Mouse (Mus musculus) limb, embryonic 12.5 days (tissue): ENCODE data around the gene Otx1. TPM values are rescaled to one million over a fixed set of nuclear protein-coding genes. Genes with fewer than 3 reads are reported as not detected.
A peak's percentile ranks its signal among the peaks of the same experiment; 100 is the strongest.

ENCODE experiments used
- ATAC-seq: fragments of 200-750 bp; cut with Nextera tagmentation; 2 replicates; pipeline ENCODE4 v1.8.0; 2017; ENCODE audit warnings: low read depth, moderate TSS enrichment; ENCODE audit not compliant: insufficient number of reproducible peaks, insufficient read depth, low FRiP score, low TSS enrichment
- H3K27ac ChIP-seq: fragments of 300-500 bp; sonication (generic); 2 replicates; pipeline ENCODE4 v1.5.1; 2016; ENCODE audit warnings: mild to moderate bottlenecking, moderate library complexity
- H3K27me3 ChIP-seq: fragments of 300-500 bp; sonication (generic); 2 replicates; pipeline ENCODE4 v1.6.1; 2016; ENCODE audit warnings: mild to moderate bottlenecking, moderate library complexity
- H3K36me3 ChIP-seq: fragments of 300-500 bp; sonication (generic); 2 replicates; pipeline ENCODE4 v1.6.1; 2016; ENCODE audit warnings: mild to moderate bottlenecking, moderate library complexity
- H3K4me1 ChIP-seq: fragments of 300-500 bp; sonication (generic); replicated peaks from 2 replicates; pipeline ENCODE4 v1.6.1; 2016
- H3K4me2 ChIP-seq: fragments of 300-500 bp; sonication (generic); 2 replicates; pipeline ENCODE4 v1.6.1; 2016; ENCODE audit warnings: mild to moderate bottlenecking, moderate library complexity
- H3K4me3 ChIP-seq: fragments of 300-500 bp; sonication (generic); replicated peaks from 2 replicates; pipeline ENCODE4 v1.5.1; 2016; ENCODE audit warnings: mild to moderate bottlenecking
- H3K9ac ChIP-seq: fragments of 300-500 bp; sonication (generic); replicated peaks from 2 replicates; pipeline ENCODE4 v1.6.1; 2016; ENCODE audit warnings: mild to moderate bottlenecking, moderate library complexity
- H3K9me3 ChIP-seq: fragments of 300-500 bp; sonication (generic); 2 replicates; pipeline ENCODE4 v1.6.1; 2016; ENCODE audit warnings: mild to moderate bottlenecking, moderate library complexity
- WGBS: fragments of 180-500 bp; shearing (Covaris S2); methylation state at CpG from one replicate; pipeline ENCODE4 v1.1.7; 2016; 5-methylcytosine and 5-hydroxymethylcytosine counted together
- polyA plus RNA-seq: library from polyadenylated mRNA; unstranded; fragments of >200 nt; fragmentation: Nextera tagmentation; extraction: Ambion mirVana; gene quantifications from 2 replicates; pipeline ENCODE4 v1.2.1, GENCODE M21; 2016

Otx1 gene
- polyA plus RNA-seq, 1 experiment from 2014 or later: 1.1 TPM

DNA sequence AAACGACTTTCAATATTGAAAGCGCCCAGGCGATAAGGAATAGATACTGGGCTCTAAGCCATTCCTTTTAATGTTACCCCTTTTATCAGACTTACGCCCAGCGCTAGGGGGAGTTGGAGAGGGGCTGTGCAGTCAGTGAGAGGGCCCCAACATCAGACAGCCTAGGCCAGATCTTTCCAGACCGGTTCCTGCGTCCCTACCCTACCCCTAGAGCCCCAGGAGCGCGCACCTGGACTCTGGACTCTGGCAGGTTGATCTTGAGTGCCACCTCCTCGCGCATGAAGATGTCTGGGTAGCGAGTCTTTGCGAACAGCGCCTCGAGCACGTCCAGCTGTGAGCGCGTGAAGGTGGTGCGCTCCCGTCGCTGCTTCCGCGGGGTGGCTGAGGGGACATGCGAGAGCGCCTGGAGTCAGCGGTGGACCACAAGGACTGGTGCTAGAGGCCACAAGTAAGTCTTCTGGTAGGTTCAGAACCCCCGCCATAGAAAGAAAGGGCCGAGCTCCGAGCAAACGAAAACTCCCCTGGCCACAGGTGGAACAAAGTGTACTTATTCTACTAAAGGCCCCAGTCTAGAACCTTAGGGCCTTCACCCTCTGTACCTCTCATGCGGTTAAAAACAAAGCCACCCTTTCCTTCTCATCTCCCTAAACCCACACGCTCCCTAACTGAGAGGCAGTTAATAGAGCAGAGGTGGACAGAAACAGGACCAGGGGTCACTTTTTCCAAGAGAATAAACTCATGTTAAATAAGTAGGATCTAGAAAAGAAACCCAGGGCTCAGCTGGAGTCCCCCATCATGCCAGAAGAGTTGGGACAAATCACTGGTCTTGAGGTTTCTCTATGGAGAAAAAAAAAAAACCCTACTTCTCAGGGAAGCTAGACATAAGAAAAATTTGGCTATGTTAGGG is 4.3 kb downstream of the Otx1 start:
- H3K27ac ChIP-seq: no peak overlapping the region
- no peaks in the 10 kb centered on the region for H3K9me3 ChIP-seq
- no peak overlapping the region for H3K4me2 ChIP-seq
- peaks cover 46% of the 10 kb centered on the region for H3K4me1 ChIP-seq
- H3K9ac ChIP-seq: no peak overlapping the region
- no peaks in the 10 kb centered on the region for H3K36me3 ChIP-seq
- no peak for ATAC-seq
- WGBS: 3% methylated on average over 32 of the region's 32 CpGs
- H3K4me3 ChIP-seq: no peak overlapping the region
- H3K27me3 ChIP-seq: peaks cover 98% of the 10 kb centered on the region

DNA sequence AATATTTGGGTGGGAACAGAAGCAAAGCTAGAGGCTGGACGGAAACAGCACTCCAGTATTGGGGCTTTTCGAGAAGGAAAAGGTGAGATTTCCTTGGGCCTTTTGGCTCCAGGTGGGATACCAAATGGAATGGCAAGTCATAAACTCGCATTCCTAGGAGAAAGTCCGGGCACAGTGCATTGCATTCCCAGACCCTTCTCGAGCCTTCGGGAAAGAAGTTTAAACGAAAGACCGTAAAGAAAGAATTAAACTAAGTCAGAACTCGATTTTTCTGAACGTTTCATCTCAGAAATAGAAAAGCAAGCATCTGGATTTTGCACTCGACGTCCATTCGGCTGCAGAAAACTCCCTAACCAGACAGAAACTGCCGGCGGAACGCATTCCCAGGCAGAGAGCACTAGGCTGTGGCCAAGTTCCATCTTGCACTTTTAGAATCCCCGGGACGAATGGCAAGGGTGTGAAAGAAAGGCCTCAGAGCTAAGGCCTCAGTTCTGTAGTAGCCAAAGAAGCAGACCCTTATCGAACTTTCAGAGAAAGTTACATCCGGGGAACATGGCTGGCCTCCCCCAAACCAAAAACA is 5.0 kb downstream of the Otx1 start:
- H3K9ac ChIP-seq: no peak overlapping the region
- H3K36me3 ChIP-seq: no peaks in the 10 kb centered on the region
- no peak overlapping the region for H3K27ac ChIP-seq
- ATAC-seq: no peak
- H3K27me3 ChIP-seq: peaks cover 98% of the 10 kb centered on the region
- under 1% methylated on average over 20 of the region's 20 CpGs for WGBS
- peaks cover 47% of the 10 kb centered on the region for H3K4me1 ChIP-seq
- H3K4me3 ChIP-seq: peak overlapping the region; percentile 26; the same call in 1 of the 2 replicates
- no peak overlapping the region for H3K4me2 ChIP-seq
- H3K9me3 ChIP-seq: no peaks in the 10 kb centered on the region

DNA sequence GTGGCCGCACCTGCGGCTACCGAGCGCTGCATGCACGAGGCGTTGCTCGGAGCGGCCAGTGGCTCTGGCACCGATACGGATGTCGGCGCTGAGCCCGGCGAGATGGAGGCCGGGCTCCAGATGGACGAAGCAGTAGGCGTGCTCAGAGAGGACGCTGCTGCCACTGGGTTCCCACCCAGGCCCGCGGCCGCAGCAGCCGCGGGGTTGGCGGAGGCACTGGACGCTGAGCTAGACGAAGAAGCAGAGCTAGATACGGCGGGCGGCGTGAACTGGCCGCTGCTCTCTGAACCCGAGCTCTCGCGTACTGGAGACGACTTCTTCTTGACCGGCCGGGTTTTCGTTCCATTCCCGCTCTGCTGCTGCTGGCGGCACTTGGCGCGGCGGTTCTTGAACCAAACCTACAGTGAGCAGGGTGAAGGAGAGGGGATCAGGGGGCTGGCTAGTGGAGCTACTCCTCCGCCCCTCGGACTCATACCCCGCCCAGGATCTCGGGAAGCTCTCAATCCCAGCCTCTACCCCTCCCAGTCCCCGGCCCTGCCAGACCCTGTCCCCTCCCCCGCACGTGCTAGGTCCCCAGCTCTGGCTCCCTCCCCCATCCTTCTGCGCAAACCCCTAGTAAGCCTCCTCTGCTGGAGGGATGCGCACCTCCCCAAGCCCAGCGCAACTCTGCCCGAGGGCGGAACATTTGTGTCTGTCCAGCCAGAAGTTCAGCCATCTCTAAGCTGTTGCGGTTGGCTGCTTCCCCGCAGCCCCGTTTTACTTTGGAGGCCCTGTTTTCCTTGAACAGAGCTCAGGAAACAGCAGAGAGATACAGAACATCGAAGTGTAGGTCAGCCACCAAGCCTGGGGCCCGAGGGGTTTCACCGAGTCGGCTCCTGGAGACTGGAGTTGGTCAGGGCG is 5.8 kb downstream of the Otx1 start:
- Histone ChIP-seq H3K36me3 (no peaks in the 10 kb centered on the region), H3K4me2 (peak overlapping the region; percentile 49), H3K9me3 (no peaks in the 10 kb centered on the region), H3K9ac (0 out of 2 replicates have a peak overlapping the region, but pooled peaks have one; percentile 8), H3K4me3 (peak overlapping the region; percentile 26), H3K27ac (no peak overlapping the region), H3K27me3 (peaks cover 95% of the 10 kb centered on the region), H3K4me1 (peaks cover 40% of the 10 kb centered on the region)
- no peak for ATAC-seq
- 1% methylated on average over 63 of the region's 63 CpGs for WGBS

DNA sequence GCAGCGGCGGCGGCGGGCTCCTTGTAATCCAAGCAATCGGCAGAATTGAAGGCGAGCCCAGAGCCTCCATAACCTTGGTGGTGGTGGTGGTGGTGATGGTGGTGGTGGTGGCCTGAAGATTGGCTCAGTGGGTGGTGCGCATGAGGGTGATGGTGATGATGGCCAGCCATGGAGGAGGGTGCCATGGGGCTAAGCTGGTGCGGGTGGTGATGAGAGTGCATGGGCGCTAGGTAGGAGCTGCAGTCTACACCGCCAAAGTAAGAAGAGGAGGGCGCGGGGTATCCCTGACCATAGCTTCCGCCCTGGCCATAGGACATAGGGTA is 6.4 kb downstream of the Otx1 start:
- H3K27me3 ChIP-seq: peaks cover 93% of the 10 kb centered on the region
- no peak overlapping the region for H3K27ac ChIP-seq
- under 1% methylated on average over 13 of the region's 13 CpGs for WGBS
- H3K9me3 ChIP-seq: no peaks in the 10 kb centered on the region
- no peak for ATAC-seq
- no peaks in the 10 kb centered on the region for H3K36me3 ChIP-seq
- peak overlapping the region; percentile 26 for H3K4me3 ChIP-seq
- H3K4me1 ChIP-seq: peaks cover 34% of the 10 kb centered on the region
- peak overlapping the region; percentile 49 for H3K4me2 ChIP-seq
- 0 out of 2 replicates have a peak overlapping the region, but pooled peaks have one; percentile 8 for H3K9ac ChIP-seq

DNA sequence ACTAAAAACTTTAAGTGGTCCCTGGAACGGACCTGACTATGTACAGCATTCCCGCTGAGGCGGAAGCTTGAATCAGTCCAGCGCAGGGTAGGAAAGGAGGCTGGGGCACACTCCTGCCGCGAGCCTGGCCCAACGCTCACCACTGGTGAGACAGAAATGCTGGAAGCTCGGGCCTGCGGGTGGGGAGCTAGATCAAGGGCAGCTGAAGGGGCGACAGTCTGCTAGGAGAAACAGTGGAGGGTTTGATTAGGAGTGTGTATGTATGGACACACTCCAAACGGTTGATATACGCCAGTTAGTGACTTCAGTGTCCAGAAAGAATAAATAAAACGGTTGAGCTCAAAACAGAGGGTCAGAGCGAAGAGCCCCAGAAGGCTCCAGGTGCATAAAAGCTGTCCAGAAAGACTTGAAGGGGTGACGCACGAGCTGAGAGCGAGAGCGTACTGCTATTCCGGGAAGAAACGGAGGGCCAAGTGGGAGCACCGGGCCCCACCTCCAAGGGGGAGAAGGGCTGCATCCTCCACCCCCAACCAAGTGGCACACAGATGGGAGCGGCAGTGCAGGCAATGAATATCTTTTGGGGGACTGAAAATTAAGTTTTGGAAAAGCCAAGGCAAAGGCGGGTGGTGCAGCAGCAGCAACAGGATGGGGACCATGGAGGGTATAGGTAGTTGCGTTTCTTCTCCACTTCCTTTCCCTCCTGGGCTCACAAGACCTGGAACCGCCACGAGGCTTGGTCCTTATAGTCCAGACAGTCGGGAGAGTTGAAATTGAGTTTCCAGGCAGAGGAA is 7.0 kb downstream of the Otx1 start:
- Histone ChIP-seq H3K27me3 (peaks cover 92% of the 10 kb centered on the region), H3K9me3 (no peaks in the 10 kb centered on the region), H3K4me3 (peak overlapping the region; percentile 26; the same call in 1 of the 2 replicates), H3K9ac (no peak overlapping the region), H3K4me1 (peaks cover 28% of the 10 kb centered on the region), H3K36me3 (no peaks in the 10 kb centered on the region), H3K27ac (no peak overlapping the region), H3K4me2 (peak overlapping the region; percentile 49; the same call in 1 of the 2 replicates)
- ATAC-seq: no peak
- WGBS: 3% methylated on average over 27 of the region's 27 CpGs

DNA sequence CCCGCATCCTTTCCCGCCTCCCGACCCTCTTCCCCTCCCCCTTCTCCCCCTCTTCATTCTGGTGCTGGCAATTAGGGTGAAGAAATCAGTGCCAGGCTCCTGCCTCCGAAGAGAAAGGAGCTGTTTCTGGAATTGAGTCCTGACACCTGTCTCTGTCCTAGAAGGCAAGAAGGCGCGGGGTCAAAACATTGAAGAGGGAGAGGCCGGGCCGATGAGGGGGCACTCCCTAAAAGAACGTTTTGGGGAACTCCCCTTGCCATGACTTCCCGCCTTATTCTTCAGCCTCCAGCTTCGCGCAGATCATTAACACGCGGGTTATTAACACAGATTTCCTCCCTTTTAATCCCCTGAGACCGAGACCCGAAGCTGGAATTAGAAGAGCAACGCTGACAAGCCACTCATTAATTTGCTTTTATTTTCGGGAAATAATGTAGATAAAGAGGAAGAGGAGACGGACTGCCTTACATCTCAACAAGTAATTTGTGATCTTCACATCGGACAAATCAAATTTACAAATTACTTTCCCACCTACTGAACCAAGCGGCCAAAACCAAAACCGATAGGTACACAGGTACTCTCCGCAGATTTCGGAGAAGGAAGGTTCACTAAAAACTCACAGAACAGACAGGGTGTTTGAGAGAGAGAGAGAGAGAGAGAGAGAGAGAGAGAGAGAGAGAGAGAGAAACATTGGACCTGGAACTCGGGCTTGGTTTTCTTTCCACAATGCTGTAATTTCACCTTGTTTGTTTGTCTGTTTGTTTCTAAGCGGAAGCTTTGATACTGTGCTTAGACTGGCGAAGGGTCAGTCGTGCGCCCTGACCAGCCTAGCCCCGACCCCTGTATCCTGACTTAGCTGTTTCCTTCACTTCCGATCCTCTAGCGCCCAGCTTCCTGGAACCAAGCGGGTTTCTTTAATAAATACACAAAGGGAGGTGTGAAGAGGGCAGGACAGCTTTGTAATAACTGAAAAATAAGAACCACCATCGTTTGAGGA is 8.0 kb downstream of the Otx1 start:
- no peak overlapping the region for H3K27ac ChIP-seq
- H3K4me3 ChIP-seq: no peak overlapping the region
- H3K27me3 ChIP-seq: peaks cover 86% of the 10 kb centered on the region
- H3K4me1 ChIP-seq: peaks cover 24% of the 10 kb centered on the region
- no peaks in the 10 kb centered on the region for H3K9me3 ChIP-seq
- ATAC-seq: no peak
- no peak overlapping the region for H3K4me2 ChIP-seq
- WGBS: 2% methylated on average over 34 of the region's 34 CpGs
- no peaks in the 10 kb centered on the region for H3K36me3 ChIP-seq
- no peak overlapping the region for H3K9ac ChIP-seq

DNA sequence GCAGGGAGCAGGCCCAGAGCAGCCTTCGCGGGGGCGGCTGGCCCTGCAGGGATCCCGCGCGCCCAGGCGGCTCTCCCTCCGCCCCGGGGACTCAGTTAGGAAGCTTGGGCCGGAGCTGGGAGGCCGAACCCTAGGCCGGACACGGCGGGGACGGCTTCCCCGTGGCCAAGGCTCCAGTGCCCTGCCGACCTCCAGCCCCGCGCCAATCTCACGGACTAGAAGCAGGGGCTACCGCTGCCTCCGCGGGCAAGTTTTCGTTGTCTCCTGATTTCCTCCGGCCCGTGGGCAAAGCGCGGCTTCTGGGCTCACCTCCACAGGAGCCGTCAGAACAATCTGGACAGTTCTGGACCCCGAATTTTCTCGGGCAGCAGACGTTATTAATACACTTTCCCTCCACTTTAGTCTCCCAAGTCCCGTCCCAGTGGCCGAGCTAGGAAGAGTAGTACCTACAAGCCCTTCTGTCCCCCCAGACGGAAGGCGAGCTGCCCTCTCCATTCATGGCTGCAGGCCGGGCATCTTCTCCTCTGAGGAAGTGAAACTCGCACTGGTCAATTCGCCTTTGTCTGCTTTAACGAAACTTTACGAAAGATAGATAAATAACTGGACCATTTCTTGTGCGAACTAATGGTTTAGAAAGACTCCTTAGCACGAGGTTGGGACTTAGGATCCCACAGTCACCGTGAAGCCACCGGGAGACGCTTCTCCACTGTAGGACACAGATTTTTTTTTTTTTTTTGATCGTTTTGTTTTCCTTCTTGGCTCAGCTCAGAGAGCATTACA is 8.9 kb downstream of the Otx1 start:
- Histone ChIP-seq H3K4me1 (peaks cover 24% of the 10 kb centered on the region), H3K4me3 (peak overlapping the region; percentile 22), H3K9me3 (no peaks in the 10 kb centered on the region), H3K9ac (no peak overlapping the region), H3K4me2 (peak overlapping the region; percentile 26; the same call in 1 of the 2 replicates), H3K27me3 (peaks cover 85% of the 10 kb centered on the region), H3K36me3 (no peaks in the 10 kb centered on the region), H3K27ac (no peak overlapping the region)
- 1% methylated on average over 47 of the region's 47 CpGs for WGBS
- peak; percentile 3; the same call in 1 of the 2 replicates for ATAC-seq

DNA sequence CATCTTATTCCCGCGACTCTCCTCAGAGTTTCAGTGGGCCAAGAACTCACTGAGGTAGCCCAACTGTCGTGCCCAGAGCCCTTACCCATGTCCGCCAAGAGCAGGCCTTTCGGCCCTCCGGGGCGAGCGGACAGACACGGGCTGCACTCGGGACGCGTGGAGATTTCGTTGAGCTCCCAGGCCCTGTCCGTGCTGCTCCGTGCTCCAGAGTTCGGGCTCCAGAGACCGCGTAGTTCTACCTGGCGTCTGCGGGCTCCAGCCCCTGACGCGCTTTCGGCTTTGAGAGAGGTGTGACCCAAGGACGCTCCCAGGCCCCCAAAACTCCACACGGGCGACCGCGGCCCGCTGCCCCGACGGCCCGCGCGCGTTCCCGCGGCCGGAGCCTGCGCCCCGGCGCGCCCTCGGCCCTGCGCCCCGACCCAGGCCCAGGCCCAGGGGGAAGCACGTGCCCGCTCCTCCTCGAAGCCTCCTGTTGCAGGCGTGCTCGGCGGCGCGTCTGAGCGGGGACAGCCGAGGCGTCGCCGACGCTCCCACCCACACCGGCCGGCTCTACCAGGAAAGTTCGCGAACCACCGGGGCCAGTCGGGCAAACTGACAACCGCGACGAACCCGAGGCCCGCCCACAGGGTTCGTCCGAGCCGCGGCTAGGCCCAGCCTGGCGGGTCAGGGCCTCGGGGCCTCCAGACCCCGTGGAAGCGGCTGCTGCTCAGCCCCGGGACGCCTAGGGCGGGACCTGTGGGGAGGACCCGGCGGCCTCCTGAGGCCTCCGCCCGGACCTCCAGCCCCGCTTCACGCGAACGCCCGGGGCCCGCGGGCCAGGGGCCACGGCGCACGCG is 9.7 kb downstream of the Otx1 start:
- Histone ChIP-seq H3K9me3 (no peaks in the 10 kb centered on the region), H3K4me3 (peak overlapping the region; percentile 22), H3K27ac (no peak overlapping the region), H3K36me3 (no peaks in the 10 kb centered on the region), H3K4me1 (peaks cover 24% of the 10 kb centered on the region), H3K4me2 (peak overlapping the region; percentile 26), H3K27me3 (peaks cover 81% of the 10 kb centered on the region), H3K9ac (no peak overlapping the region)
- WGBS: 1% methylated on average over 95 of the region's 96 CpGs
- ATAC-seq: peak; percentile 32; the same call in 1 of the 2 replicates
